Mouse (Mus musculus) cerebellum, adult 2 months (tissue): ENCODE data around the gene Abca1.

ENCODE experiments used
- CTCF ChIP-seq: fragments of 200-500 bp; IDR thresholded peaks from 2 replicates; pipeline ENCODE4 v1.5.1; 2011; ENCODE audit warnings: low read depth, mild to moderate bottlenecking, control low read depth, low read length, moderate library complexity, borderline replicate concordance; ENCODE audit not compliant: insufficient read depth
- POLR2A ChIP-seq: fragments of 200-500 bp; IDR thresholded peaks from 2 replicates; pipeline ENCODE4 v1.6.1; 2011; ENCODE audit warnings: low read length, control low read depth, borderline replicate concordance; ENCODE audit not compliant: insufficient read depth

GRCm38 (mm10) chr4:53158634-53159033 lies 1.1 kb downstream of the Abca1 start:
- TF ChIP-seq CTCF, result peak; percentile 53
- TF ChIP-seq POLR2A, result no peak
